Mouse (Mus musculus) liver, embryonic 14.5 days (tissue): ENCODE results near the gene Jarid2.

Experiments used
- CTCF ChIP-seq: IDR thresholded peaks from 2 replicates; pipeline ENCODE4 v1.5.1; 2016; ENCODE audit warnings: antibody characterized with exemption, low read depth, control low read depth
- EP300 ChIP-seq: IDR thresholded peaks from 2 replicates; pipeline ENCODE4 v1.6.1; 2016; ENCODE audit warnings: antibody characterized with exemption, low read depth

DNA sequence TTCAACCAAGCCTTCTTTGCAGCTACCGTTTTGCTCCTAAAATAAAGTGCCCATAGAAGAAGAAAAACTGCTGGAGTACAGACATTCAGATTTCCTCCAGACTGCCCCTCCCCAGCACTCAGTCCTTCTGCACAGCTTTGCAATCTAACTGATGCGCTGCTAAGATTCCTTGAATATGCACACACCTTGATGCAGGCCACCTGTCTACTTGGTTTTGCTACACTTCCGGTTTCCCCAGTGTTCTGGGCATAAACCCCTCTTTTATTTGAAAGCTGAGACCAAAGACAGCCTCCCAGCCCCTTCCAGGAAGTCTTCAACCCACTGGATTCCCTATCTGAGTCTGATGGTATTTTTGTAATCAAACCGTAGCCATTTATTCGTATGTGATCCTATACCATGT, 18.2 kb upstream of the Jarid2 start:
- TF ChIP-seq CTCF: no peak
- no peak for TF ChIP-seq EP300
